Mouse (Mus musculus) midbrain, embryonic 13.5 days (tissue): ENCODE results near the gene Slc16a7. TPM values are rescaled to one million over a fixed set of nuclear protein-coding genes. Genes with fewer than 3 reads are reported as not detected.

ENCODE experiments used
- ATAC-seq: fragments of 200-750 bp; cut with Nextera tagmentation; 2 replicates; pipeline ENCODE4 v1.8.0; 2017; ENCODE audit warnings: mild to moderate bottlenecking, moderate TSS enrichment, moderate library complexity
- H3K27ac ChIP-seq: fragments of 300-500 bp; sonication (generic); 2 replicates; pipeline ENCODE4 v1.5.1; 2015; ENCODE audit warnings: inconsistent platforms, mild to moderate bottlenecking, moderate library complexity
- H3K27me3 ChIP-seq: fragments of 300-500 bp; sonication (generic); 2 replicates; pipeline ENCODE4 v1.6.1; 2015; ENCODE audit warnings: mild to moderate bottlenecking, inconsistent platforms
- H3K36me3 ChIP-seq: fragments of 300-500 bp; sonication (generic); 2 replicates; pipeline ENCODE4 v1.6.1; 2015; ENCODE audit warnings: mild to moderate bottlenecking, inconsistent platforms
- H3K4me1 ChIP-seq: fragments of 300-500 bp; sonication (generic); replicated peaks from 2 replicates; pipeline ENCODE4 v1.6.1; 2015; ENCODE audit warnings: inconsistent platforms
- H3K4me2 ChIP-seq: fragments of 300-500 bp; sonication (generic); replicated peaks from 2 replicates; pipeline ENCODE4 v1.6.1; 2015; ENCODE audit warnings: moderate library complexity, mild to moderate bottlenecking, inconsistent platforms
- H3K4me3 ChIP-seq: fragments of 300-500 bp; sonication (generic); replicated peaks from 2 replicates; pipeline ENCODE4 v1.5.1; 2015; ENCODE audit warnings: mild to moderate bottlenecking, inconsistent platforms
- H3K9ac ChIP-seq: fragments of 300-500 bp; sonication (generic); replicated peaks from 2 replicates; pipeline ENCODE4 v1.6.1; 2015; ENCODE audit warnings: mild to moderate bottlenecking, inconsistent platforms
- H3K9me3 ChIP-seq: fragments of 300-500 bp; sonication (generic); 2 replicates; pipeline ENCODE4 v1.6.1; 2016; ENCODE audit warnings: mild to moderate bottlenecking, inconsistent platforms
- WGBS: fragments of 180-500 bp; shearing (Covaris S2); methylation state at CpG from one replicate; pipeline ENCODE4 v1.1.7; 2015; 5-methylcytosine and 5-hydroxymethylcytosine counted together
- polyA plus RNA-seq: library from polyadenylated mRNA; unstranded; fragments of >200 nt; fragmentation: Nextera tagmentation; extraction: Ambion mirVana; gene quantifications from 2 replicates; pipeline ENCODE4 v1.2.1, GENCODE M21; 2015

The Slc16a7 gene
- polyA plus RNA-seq, 1 experiment from 2014 or later, result 4.4 TPM

DNA sequence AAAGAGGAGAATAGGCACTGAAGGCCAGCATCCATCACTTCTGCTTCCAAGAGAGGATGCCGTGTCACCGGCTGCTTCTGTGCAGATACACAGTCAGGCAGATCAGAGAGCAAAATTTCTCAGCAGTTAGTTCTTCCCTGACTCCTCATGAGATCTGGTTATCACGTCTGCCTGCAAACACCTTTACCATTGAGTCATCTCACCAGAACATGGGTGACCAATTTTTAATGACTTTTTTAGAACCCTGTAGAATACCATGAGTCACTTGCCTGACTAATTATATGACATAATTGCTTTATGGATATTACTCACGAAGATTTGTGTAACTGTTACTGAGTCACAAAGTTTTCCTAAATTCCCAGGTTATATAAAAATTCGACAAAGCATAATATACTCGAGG, 218.1 kb downstream of the Slc16a7 start:
- H3K4me2 ChIP-seq, result no peak overlapping the region
- no peak overlapping the region for H3K9ac ChIP-seq
- H3K4me1 ChIP-seq, result no peaks in the 10 kb centered on the region
- H3K36me3 ChIP-seq, result no peaks in the 10 kb centered on the region
- ATAC-seq, result no peak
- H3K27me3 ChIP-seq, result no peaks in the 10 kb centered on the region
- WGBS, result 92% methylated on average over 6 of the region's 6 CpGs
- H3K27ac ChIP-seq, result no peak overlapping the region
- no peaks in the 10 kb centered on the region for H3K9me3 ChIP-seq
- H3K4me3 ChIP-seq, result no peak overlapping the region
